ENCODE assay signal across 9 mouse cellular contexts in the genomic region with DNA sequence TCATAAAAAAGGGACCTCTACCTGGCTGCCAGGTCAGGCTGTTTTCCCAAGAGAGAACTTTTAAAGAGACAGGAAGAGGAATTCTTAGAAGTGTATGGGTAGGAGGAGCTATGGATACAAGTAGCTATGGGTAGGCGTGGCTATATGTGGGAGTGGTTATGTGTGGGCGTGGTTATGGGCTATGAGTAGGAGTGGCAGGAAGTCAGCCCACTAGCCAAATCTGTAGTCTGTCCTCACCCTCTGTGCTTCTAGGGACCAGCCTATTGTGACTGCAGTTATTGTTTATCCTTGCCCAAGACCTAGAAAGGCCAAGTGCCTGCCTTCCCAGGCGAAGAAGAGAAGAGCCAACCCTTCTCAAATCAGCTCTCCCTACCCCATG. TPM values are rescaled to one million over a fixed set of nuclear protein-coding genes. Genes with fewer than 3 reads are reported as not detected.
DNase-seq lines count a peak whose midpoint lies in the region; ATAC-seq and TF ChIP-seq lines count a peak whose summit lies in the region.
"Had no signal": no experiment of that assay in that cellular context is flagged by ENCODE, and none has a peak within 500 bp of the region (broad histone marks: within the 10 kb centered on the region; RNA-seq: fewer than 3 reads in every experiment).

No protein-coding gene starts in this region.

- no peak overlapping the region for H3K4me3 ChIP-seq in kidney, embryonic 14.5 days (ENCODE audit: low read length)
- no peak overlapping the region for H3K4me3 ChIP-seq in forebrain, postnatal 0 days (ENCODE audit: low read depth, low read length)
- no peak overlapping the region for H3K4me3 ChIP-seq in midbrain, embryonic 11.5 days (ENCODE audit: low read depth, low read length)
- H3K4me3 ChIP-seq: limb, embryonic 15.5 days had no signal

- H3K9ac ChIP-seq in kidney, embryonic 14.5 days (ENCODE audit: low read depth, low read length) = no peak overlapping the region
- no peak overlapping the region for H3K9ac ChIP-seq in forebrain, postnatal 0 days
- H3K9ac ChIP-seq in midbrain, embryonic 11.5 days (ENCODE audit: low read length) = no peak overlapping the region
- H3K9ac ChIP-seq: limb, embryonic 15.5 days had no signal

- no peaks in the 10 kb centered on the region for H3K9me3 ChIP-seq in kidney, embryonic 14.5 days (ENCODE audit: control insufficient read depth, low read length)
- H3K9me3 ChIP-seq in forebrain, postnatal 0 days (ENCODE audit: low read length) = no peaks in the 10 kb centered on the region
- no peaks in the 10 kb centered on the region for H3K9me3 ChIP-seq in midbrain, embryonic 11.5 days (ENCODE audit: control insufficient read depth, low read length)
- H3K9me3 ChIP-seq: limb, embryonic 15.5 days had no signal

- no peaks in the 10 kb centered on the region for H3K27me3 ChIP-seq in kidney, embryonic 14.5 days (ENCODE audit: control insufficient read depth, insufficient read depth, low read length)
- no peaks in the 10 kb centered on the region for H3K27me3 ChIP-seq in forebrain, postnatal 0 days (ENCODE audit: insufficient read depth, low read length)
- no peaks in the 10 kb centered on the region for H3K27me3 ChIP-seq in midbrain, embryonic 11.5 days (ENCODE audit: control insufficient read depth, insufficient read depth, low read length)
- H3K27me3 ChIP-seq: limb, embryonic 15.5 days had no signal

- H3K4me2 ChIP-seq in kidney, embryonic 14.5 days (replicated peaks; ENCODE audit: low read depth, low read length) = no peak overlapping the region
- H3K4me2 ChIP-seq in forebrain, postnatal 0 days (ENCODE audit: low read depth) = no peak overlapping the region
- no peak overlapping the region for H3K4me2 ChIP-seq in midbrain, embryonic 11.5 days
- H3K4me2 ChIP-seq: limb, embryonic 15.5 days had no signal

- H3K36me3 ChIP-seq in kidney, embryonic 14.5 days (ENCODE audit: control insufficient read depth, insufficient read depth, low read length) = no peaks in the 10 kb centered on the region
- H3K36me3 ChIP-seq in forebrain, postnatal 0 days (ENCODE audit: insufficient read depth) = no peaks in the 10 kb centered on the region
- H3K36me3 ChIP-seq in midbrain, embryonic 11.5 days (ENCODE audit: control insufficient read depth, insufficient read depth, low read length) = no peaks in the 10 kb centered on the region
- H3K36me3 ChIP-seq: limb, embryonic 15.5 days had no signal

- no peak for DNase-seq in kidney, postnatal 14 days
- DNase-seq in MEL-GATA-1-ER (ENCODE audit: extremely low read depth, low read depth) = peak; percentile 8
- no peak for DNase-seq in forebrain, postnatal 0 days
- no peak for DNase-seq in midbrain, embryonic 11.5 days (ENCODE audit: low spot score, missing footprints)
- no peak for DNase-seq in layer of hippocampus, adult 9-10 months (ENCODE audit: low spot score)
- DNase-seq in frontal cortex, postnatal 36 days (ENCODE audit: low spot score in 2 of 2) = no peak
- DNase-seq in urinary bladder, adult 18-20 months (ENCODE audit: low spot score in 2 of 2) = no peak

- peak; percentile 55; the same call in 1 of the 2 replicates for ATAC-seq in kidney, embryonic 14.5 days (ENCODE audit: low FRiP score, low TSS enrichment)
- ATAC-seq in forebrain, postnatal 0 days = peak; percentile 57
- peak; percentile 71 for ATAC-seq in midbrain, embryonic 11.5 days (ENCODE audit: low FRiP score)

- 34% methylated on average over 3 of the region's 3 CpGs for WGBS in kidney, embryonic 14.5 days
- WGBS in forebrain, postnatal 0 days = 66% methylated on average over 3 of the region's 3 CpGs
- 59% methylated on average over 3 of the region's 3 CpGs for WGBS in midbrain, embryonic 11.5 days

- H3K27ac ChIP-seq in kidney, embryonic 14.5 days (ENCODE audit: low read depth, low read length) = no peak overlapping the region
- peak overlapping the region; percentile 64 for H3K27ac ChIP-seq in forebrain, postnatal 0 days (ENCODE audit: low read depth, low read length)
- H3K27ac ChIP-seq in midbrain, embryonic 11.5 days (ENCODE audit: low read depth, low read length) = no peak overlapping the region; the same call in 1 of the 2 replicates
- H3K27ac ChIP-seq: limb, embryonic 15.5 days had no signal

- no peaks in the 10 kb centered on the region for H3K4me1 ChIP-seq in kidney, embryonic 14.5 days (ENCODE audit: control insufficient read depth, insufficient read depth, low read length)
- peaks cover 4% of the 10 kb centered on the region for H3K4me1 ChIP-seq in forebrain, postnatal 0 days (ENCODE audit: insufficient read depth)
- peaks cover 7% of the 10 kb centered on the region for H3K4me1 ChIP-seq in midbrain, embryonic 11.5 days (ENCODE audit: control insufficient read depth, insufficient read depth, low read length)
- H3K4me1 ChIP-seq: limb, embryonic 15.5 days had no signal

- no peak for TF ChIP-seq CTCF in forebrain, postnatal 0 days (IDR thresholded peaks at IDR 0.05; ENCODE audit: low read depth)

RNA-seq across cellular contexts. Expression of gene Fra10ac1, which starts 13.9 kb away (rescaled TPM):
- 36.2 and 42.7 TPM in 2 replicates for polyA plus RNA-seq in kidney, embryonic 14.5 days (2014; fragmentation: Nextera tagmentation; extraction: Ambion mirVana)
- total RNA-seq in forebrain, postnatal 0 days (2014; rRNA removed) = 10.6 and 13.0 TPM in 2 replicates
- 32.6 and 36.1 TPM in 2 replicates for polyA plus RNA-seq in forebrain, postnatal 0 days (2015; fragmentation: Nextera tagmentation; extraction: Ambion mirVana)
- 45.7 and 47.5 TPM in 2 replicates for polyA plus RNA-seq in midbrain, embryonic 11.5 days (2014; fragmentation: Nextera tagmentation; extraction: Ambion mirVana)

RNA-seq across cellular contexts. Expression of gene Lgi1, which starts 26.5 kb away (rescaled TPM):
- 0.86 and 1.6 TPM in 2 replicates for polyA plus RNA-seq in kidney, embryonic 14.5 days (2014; fragmentation: Nextera tagmentation; extraction: Ambion mirVana)
- total RNA-seq in forebrain, postnatal 0 days (2014; rRNA removed) = 19.2 and 20.3 TPM in 2 replicates
- 19.3 and 25.7 TPM in 2 replicates for polyA plus RNA-seq in forebrain, postnatal 0 days (2015; fragmentation: Nextera tagmentation; extraction: Ambion mirVana)
- polyA plus RNA-seq in midbrain, embryonic 11.5 days (2014; fragmentation: Nextera tagmentation; extraction: Ambion mirVana) = 2.0 and 2.5 TPM in 2 replicates
